Mouse (Mus musculus) spleen, adult 2 months (tissue): ENCODE data around the gene Pcdh9.

ENCODE experiments used
- CTCF ChIP-seq: fragments of 200-500 bp; IDR thresholded peaks from 2 replicates; pipeline ENCODE4 v1.5.1; 2011; ENCODE audit warnings: mild to moderate bottlenecking, inconsistent platforms; ENCODE audit not compliant: insufficient read depth, insufficient read length, insufficient replicate concordance; ENCODE audit errors: extremely low read depth
- POLR2A ChIP-seq: fragments of 200-500 bp; IDR thresholded peaks from 2 replicates; pipeline ENCODE4 v1.6.1; 2011; ENCODE audit warnings: low read depth, low read length, inconsistent platforms

- no peak for TF ChIP-seq POLR2A
- no peak for TF ChIP-seq CTCF
These were observed 763.5 kb downstream of the Pcdh9 start for GRCm38 (mm10) chr14:93126993-93127392.
